Mouse (Mus musculus): Measurements from ENCODE around the gene Gm27021. TPM values are rescaled to one million over a fixed set of nuclear protein-coding genes. Genes with fewer than 3 reads are reported as not detected.

Gm27021 gene
- polyA plus RNA-seq (2015; fragmentation: Illumina TruSeq; extraction: RNeasy Lipid Tissue Mini Kit (QIAGEN cat#74804); ENCODE audit: low read depth, low replicate concordance) = 2.0 TPM

DNA sequence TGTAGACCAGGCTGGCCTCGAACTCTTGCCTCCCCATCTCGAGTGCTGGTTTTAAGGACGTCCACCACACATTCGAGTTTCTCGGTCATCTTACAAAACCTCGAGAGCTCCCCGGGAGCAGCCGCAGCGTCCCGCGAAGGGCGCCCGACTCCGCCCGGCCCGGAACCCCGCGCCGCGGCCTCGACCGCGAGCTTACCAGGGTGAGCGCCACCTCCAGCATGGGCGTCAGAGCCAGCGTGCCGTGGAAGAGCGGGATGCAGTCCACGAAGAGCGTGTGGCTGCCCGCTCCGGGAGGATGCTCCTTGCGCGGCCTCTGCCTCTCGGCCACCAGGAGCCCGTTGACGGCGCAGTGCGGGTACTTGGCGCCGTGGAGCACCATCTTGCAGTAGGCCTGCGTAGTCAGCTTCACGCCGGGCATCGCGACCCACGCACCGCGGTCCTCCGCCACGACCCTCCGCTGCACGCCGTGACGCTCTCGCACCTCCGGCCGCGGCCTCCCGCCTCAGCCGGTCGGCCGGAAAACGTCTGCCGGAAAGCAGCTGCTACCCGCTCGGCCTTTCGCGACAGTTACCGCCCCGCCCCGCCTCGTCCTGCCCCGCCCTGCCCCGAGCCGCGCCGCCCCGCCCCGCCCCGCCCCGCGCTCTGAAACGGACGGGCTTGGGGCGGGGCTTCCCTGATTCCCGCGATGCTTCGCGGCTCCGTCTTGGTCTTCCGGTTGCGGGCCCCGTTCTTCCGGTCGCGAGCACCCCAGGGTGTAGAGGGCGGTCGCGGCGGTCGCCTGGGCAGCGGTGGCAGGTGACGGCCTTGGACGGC is at the start of gene Gm27021, which contains the start of gene Cox4i1:
TSS of gene Gm27021 (minus strand) at position 519 of the 813 bp plus-strand sequence.
TSS of gene Cox4i1 (plus strand) at position 662 of the 813 bp plus-strand sequence.

DNA sequence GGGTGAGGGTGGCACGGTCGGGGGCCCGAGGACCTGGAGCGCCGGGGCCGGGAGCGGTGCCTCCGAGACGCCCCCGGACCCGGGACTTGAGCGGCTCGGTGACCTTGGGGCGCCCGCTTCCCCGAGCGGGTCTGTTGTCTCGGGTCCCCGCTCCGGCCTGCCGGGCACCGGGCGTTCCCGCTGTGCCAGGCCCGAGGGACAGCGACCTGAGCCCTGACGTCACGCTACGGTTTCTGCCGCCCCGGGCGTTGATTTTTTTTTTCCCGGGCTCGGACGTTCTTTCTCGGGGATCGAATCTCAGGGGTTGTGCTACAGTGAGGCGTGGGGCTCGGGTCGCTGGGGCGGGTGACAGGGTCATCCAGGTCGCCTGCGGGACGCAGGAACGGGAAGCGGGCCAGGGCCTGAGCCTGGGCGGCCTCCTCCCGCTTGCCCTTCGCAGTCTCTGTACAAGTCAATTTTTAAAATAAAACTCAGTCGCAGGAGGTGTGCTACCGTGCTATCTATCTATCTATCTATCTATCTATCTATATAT is 561 bp upstream of the Gm27021 start, which contains the start of gene Emc8:
TSS of gene Emc8 (minus strand) at position 200 of the 532 bp plus-strand sequence.

DNA sequence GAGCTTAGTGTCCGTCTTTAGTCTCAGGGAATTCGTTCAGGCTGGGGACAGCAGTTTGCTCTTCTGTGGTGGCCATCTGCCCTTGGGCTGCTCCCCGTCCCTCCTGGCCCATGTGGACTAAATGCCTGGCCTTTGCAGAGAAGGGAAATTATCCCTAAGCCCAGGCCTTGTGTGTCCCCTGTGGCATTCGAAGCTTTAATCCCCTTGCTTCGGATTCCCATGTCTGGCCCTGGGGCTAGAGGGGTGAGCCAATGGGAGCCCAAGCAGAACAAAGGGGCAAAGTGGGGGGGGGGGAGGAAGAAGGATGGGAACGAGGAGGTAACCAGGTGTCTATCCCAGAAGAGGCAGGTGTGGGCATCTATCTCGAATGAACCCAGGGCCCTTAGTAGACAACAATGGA is 20.3 kb downstream of the Gm27021 start, which contains the start of gene 1190005I06Rik:
TSS of gene 1190005I06Rik (minus strand) at position 101 of the 400 bp plus-strand sequence.

DNA sequence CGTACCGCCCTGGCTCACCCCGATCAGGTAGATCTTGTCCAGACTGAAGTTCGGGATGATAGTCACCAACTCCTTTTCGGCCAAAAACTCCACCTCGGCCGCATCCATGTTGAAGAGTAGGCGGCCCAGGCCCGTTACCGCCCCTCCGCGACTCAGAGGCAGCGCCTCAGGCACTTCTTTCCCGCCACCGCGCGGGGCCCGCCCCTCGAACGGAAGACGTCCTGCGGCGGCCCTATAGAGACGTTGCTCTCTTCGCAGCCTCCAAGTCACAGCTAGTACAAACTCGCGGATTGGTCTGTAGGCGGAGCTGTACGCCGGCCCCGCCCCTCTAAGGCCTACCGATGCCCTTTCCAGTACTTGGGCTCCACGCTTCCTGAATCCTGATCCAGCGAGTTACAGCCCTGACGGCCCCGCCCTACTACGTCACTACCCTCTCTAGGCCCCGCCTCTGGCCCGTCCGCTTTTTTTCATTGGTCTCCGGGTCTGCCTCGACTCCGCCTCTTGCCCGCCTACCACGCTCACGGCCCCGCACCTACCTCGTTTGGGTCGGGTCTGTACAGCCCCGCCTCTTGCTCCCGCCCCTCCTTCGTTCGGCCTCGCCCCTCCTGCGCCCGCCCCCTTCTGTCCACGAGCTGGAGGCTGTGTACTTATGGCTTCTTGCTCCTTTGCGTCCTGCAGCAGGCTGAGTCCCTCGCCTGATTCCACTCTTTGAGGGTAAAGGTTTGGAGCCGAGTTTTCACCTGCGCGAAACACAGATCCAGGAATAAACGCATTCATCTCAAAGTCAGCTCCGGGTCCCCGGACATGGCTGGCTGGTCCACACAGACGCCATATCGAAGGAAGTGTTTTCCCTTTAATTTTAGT is 78.7 kb downstream of the Gm27021 start, which contains the start of gene Gins2:
TSS of gene Gins2 (minus strand) at position 397 of the 864 bp plus-strand sequence.

Other genes with a start within 250 kb of the Gm27021 start
- 3.4 TPM for gene Gins2, start 78.8 kb downstream of the Gm27021 start, polyA plus RNA-seq (2015; fragmentation: Illumina TruSeq; extraction: RNeasy Lipid Tissue Mini Kit (QIAGEN cat#74804); ENCODE audit: low read depth, low replicate concordance)
- gene 1190005I06Rik, start 20.4 kb downstream of the Gm27021 start, polyA plus RNA-seq (2015; fragmentation: Illumina TruSeq; extraction: RNeasy Lipid Tissue Mini Kit (QIAGEN cat#74804); ENCODE audit: low read depth, low replicate concordance) = 15.1 TPM
- 2,058 TPM for gene Cox4i1, start 143 bp upstream of the Gm27021 start, polyA plus RNA-seq (2015; fragmentation: Illumina TruSeq; extraction: RNeasy Lipid Tissue Mini Kit (QIAGEN cat#74804); ENCODE audit: low read depth, low replicate concordance)
- gene Emc8, start 494 bp upstream of the Gm27021 start, polyA plus RNA-seq (2015; fragmentation: Illumina TruSeq; extraction: RNeasy Lipid Tissue Mini Kit (QIAGEN cat#74804); ENCODE audit: low read depth, low replicate concordance) = 53.0 TPM
- 4.5 TPM for gene Irf8, start 68.3 kb upstream of the Gm27021 start, polyA plus RNA-seq (2015; fragmentation: Illumina TruSeq; extraction: RNeasy Lipid Tissue Mini Kit (QIAGEN cat#74804); ENCODE audit: low read depth, low replicate concordance)

All from brain, adult 10 weeks (tissue).